Mouse (Mus musculus) Patski (cell line): ENCODE data around the gene Cyth2. TPM values are rescaled to one million over a fixed set of nuclear protein-coding genes. Genes with fewer than 3 reads are reported as not detected.
A peak's percentile ranks its signal among the peaks of the same experiment; 100 is the strongest.

ENCODE experiments used
- ATAC-seq: fragments of 100-300 bp; one replicate; pipeline ENCODE4 v1.8.0; 2021
- CTCF ChIA-PET: fragments of 350-600 bp; sonication (Branson Sonifier 250); formaldehyde crosslinking; loops from one replicate; lab custom pipeline; 2022; ENCODE audit warnings: inconsistent platforms; lab: Charles Lee
- POLR2A ChIA-PET: fragments of 350-600 bp; sonication (Branson Sonifier 250); formaldehyde crosslinking; loops from one replicate; lab custom pipeline; 2022; ENCODE audit warnings: antibody characterized with exemption, inconsistent platforms; lab: Charles Lee
- DNase-seq: peaks from one replicate; pipeline ENCODE4 v3.0.0-alpha.2; 2011; ENCODE audit warnings: low read depth, low spot score
- H3K27me3 ChIP-seq: fragments of 371-371 bp; one replicate; pipeline ENCODE4 v1.5.1; 2021
- CTCF ChIP-seq: fragments of 100-300 bp; IDR thresholded peaks from one replicate; pipeline ENCODE4 v1.5.1; 2021
- in situ Hi-C: fragments of 300-500 bp; cut with MboI; formaldehyde crosslinking; loops from 3 replicates; pipeline ENCODE4 v1.11.1; 2018; ENCODE audit warnings: low pct_unique_long_range_greater_than_20kb, mixed read lengths
- polyA plus RNA-seq: library from polyadenylated mRNA; unstranded; gene quantifications from one replicate; pipeline ENCODE4 v1.2.3, GENCODE M21; 2021

Cyth2 gene
- 149 TPM for polyA plus RNA-seq

- in situ Hi-C loops = no loop called here
- ATAC-seq (peak; percentile 96), DNase-seq (peak; percentile 98)
- CTCF ChIA-PET = interaction anchor here (0.7 to 1.6 kb wide), 3 partner anchors 13 to 75 kb away, joined by 3 to 4 read pairs (median 3); no protein-coding TSS in a partner anchor
- TF ChIP-seq CTCF = no peak
- POLR2A ChIA-PET = interaction anchor here (1.1 to 1.5 kb wide), 2 partner anchors 59 to 214 kb away, joined by 3 read pairs; no protein-coding TSS in a partner anchor
- H3K27me3 ChIP-seq = no peaks in the 10 kb centered on the region
Measured at GRCm38 (mm10) chr7:45813787-45814779, at the start of gene Cyth2. Gene Cyth2 (minus strand): TSS chr7:45814581.

GRCm38 (mm10) chr7:45862804-45863203 lies 48.4 kb upstream of the Cyth2 start:
- ChIA-PET CTCF (interaction anchor here (1.5 kb wide), 1 partner anchor 10 kb away, joined by 4 read pairs; the partner anchor contains the start of gene Kdelr1), POLR2A (no interaction called here)
- TF ChIP-seq CTCF = no peak
- in situ Hi-C loops = loop anchor here (25.0 kb wide), 1 partner anchor 149 kb away; no protein-coding TSS in a partner anchor
- ATAC-seq = no peak
- DNase-seq = no peak
- H3K27me3 ChIP-seq = peaks cover 4% of the 10 kb centered on the region

- H3K27me3 ChIP-seq = peaks cover 4% of the 10 kb centered on the region
- TF ChIP-seq CTCF = no peak
- POLR2A ChIA-PET = no interaction called here
- CTCF ChIA-PET = no interaction called here
- in situ Hi-C loops = loop anchor here (25.0 kb wide), 1 partner anchor 153 kb away; no protein-coding TSS in a partner anchor
- ATAC-seq = no peak
- no peak for DNase-seq
Measured at GRCm38 (mm10) chr7:45859008-45859407, 44.6 kb upstream of the Cyth2 start.

DNA sequence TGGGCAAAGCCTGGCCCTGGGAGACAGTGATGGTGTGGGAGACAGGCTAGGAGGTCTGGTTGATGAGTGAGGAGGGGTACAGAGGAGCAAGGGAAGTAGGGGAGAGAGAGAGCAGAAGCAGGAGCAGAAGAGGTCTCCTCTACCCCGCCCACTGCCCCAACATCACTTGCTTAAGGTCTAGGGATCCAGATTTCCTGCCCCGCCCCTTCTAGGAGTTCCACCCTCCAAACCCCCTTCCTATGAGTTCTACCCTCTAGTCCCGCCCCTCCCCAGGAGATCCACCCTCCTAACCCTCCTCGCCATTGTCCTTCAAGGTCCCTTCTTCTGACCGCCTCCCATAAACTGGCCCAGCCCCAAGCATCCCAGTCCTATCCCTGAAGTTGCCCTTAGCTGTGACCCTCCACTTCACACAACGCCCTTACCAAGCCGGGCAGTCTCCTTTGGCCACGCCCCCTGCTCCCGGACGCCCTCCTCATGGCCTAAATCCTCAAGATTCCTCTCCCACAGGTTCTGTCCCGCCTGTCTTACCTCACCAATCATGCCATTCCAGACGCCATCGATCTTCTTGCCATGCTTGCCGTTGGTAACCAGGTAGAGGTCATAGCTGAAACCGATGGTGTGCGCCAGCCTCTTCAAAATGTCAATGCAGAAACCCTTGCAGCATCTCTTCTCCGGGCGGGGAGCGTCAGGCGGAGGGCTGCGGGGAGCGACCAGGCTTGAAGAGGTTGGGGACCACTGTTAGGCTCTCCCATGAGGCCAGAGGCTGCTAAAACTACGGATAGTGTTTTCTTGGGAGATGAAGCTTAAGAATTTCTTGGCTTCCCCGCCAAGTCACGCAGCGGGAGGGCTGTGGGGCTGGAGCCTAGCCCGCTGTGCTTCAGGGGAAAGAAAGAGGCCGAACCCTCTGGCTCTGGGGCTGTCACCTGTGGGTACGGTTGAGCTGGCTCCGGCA lies 42.8 kb upstream of the Cyth2 start:
- DNase-seq (no peak), ATAC-seq (no peak)
- ChIA-PET CTCF (no interaction called here), POLR2A (no interaction called here)
- in situ Hi-C loops = loop anchor here (25.0 kb wide), 1 partner anchor 155 kb away; no protein-coding TSS in a partner anchor
- H3K27me3 ChIP-seq = peaks cover 3% of the 10 kb centered on the region
- TF ChIP-seq CTCF = no peak

DNA sequence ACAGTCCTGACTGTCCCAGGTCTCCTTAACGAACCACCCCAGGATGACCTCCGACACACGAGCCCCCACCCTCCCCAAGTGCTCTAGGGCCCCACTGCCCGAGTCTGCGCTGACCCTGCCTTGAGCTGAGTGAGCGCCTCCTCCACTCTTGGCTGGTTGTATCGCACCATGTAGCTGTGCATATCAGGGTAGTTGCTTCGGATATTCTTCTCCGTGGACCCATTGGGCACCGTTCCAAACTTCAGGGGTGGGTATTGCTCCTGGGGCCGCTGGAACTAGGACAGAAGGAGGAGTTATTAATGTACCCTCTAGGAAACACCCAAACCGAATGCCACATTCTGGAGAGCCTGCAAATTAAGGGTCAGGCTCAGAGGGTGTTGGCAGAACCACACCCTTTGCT lies 38.7 kb upstream of the Cyth2 start:
- H3K27me3 ChIP-seq = no peaks in the 10 kb centered on the region
- TF ChIP-seq CTCF = no peak
- DNase-seq = no peak
- ChIA-PET CTCF (no interaction called here), POLR2A (no interaction called here)
- in situ Hi-C loops = loop anchor here (25.0 kb wide), 1 partner anchor 159 kb away; no protein-coding TSS in a partner anchor
- no peak for ATAC-seq

DNA sequence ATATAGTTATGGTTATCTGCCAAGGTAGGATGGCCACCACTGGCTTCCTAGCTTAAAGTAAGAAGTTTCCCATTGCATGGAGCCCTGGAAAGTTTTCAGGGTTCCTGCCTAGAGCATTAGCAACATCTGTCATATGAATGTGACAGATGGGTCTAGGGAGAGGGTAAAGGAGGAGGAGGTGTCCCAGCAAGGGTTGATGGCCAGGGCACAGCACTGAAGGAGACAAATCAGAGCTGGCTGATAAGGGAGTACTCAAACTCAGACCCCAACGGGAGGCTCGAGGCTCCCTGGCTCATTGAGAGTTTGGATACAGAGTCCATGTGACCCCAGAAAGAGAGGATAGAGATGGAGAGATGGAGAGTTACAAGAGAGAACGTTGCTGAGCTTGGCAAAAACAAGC lies 36.3 kb upstream of the Cyth2 start:
- ChIA-PET CTCF (no interaction called here), POLR2A (no interaction called here)
- H3K27me3 ChIP-seq = no peaks in the 10 kb centered on the region
- no peak for TF ChIP-seq CTCF
- in situ Hi-C loops = loop anchor here (25.0 kb wide), 1 partner anchor 162 kb away; no protein-coding TSS in a partner anchor
- DNase-seq (no peak), ATAC-seq (no peak)

GRCm38 (mm10) chr7:45848447-45849027 lies 34.2 kb upstream of the Cyth2 start:
- in situ Hi-C loops = no loop called here
- H3K27me3 ChIP-seq = no peaks in the 10 kb centered on the region
- TF ChIP-seq CTCF = no peak
- DNase-seq (no peak), ATAC-seq (no peak)
- POLR2A ChIA-PET = no interaction called here
- CTCF ChIA-PET = interaction anchor here (1.6 kb wide), 1 partner anchor 50 kb away, joined by 4 read pairs; no protein-coding TSS in a partner anchor

DNA sequence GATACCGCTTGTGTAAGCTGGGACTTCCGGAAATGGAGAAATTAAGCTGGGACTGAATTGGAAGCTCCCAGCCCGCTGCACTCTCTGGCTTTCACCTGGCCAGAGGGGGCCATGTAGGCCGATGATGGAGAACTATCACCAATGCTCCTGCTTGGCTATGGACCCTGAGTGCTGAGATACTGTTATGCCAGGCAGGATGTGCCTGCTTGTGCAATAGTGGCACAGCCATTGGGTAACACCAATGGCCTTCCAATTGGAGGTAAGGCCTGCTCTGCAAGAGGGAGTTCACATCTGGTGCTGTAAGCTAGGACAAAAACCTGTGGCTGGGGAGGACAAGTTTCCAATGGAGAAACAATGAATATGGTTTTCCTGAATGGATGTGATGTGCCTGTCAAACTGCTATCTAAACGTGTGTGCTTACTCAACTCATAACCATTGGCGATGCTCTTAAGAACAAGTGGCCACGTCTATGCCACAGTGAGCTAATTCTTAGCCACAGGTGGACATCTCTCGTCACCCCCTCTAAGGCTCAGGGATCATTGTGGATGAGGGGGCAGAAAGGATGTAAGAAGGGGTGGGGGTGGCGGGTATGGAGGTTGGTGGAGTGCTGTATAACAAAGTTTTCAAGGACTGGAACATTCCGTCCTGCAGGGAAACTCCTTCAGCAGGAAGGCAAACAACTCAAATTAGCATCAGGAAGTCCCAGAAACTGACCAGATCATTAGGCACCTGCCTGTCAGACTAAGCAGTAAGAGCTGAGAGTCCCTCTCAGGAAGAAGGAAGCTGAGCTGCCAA lies 28.8 kb upstream of the Cyth2 start:
- ATAC-seq (no peak), DNase-seq (no peak)
- in situ Hi-C loops = no loop called here
- TF ChIP-seq CTCF = no peak
- no peaks in the 10 kb centered on the region for H3K27me3 ChIP-seq
- ChIA-PET POLR2A (no interaction called here), CTCF (no interaction called here)

- no peak for TF ChIP-seq CTCF
- no peaks in the 10 kb centered on the region for H3K27me3 ChIP-seq
- ChIA-PET CTCF (no interaction called here), POLR2A (no interaction called here)
- no peak for ATAC-seq
- in situ Hi-C loops = no loop called here
- no peak for DNase-seq
Measured at GRCm38 (mm10) chr7:45833924-45834323, 19.5 kb upstream of the Cyth2 start.
